Mouse (Mus musculus): Measurements from ENCODE around the gene Cfap46. TPM values are rescaled to one million over a fixed set of nuclear protein-coding genes. Genes with fewer than 3 reads are reported as not detected.

The Cfap46 gene
- polyA plus RNA-seq, 1 experiment from 2014 or later: 4.7 TPM

DNA sequence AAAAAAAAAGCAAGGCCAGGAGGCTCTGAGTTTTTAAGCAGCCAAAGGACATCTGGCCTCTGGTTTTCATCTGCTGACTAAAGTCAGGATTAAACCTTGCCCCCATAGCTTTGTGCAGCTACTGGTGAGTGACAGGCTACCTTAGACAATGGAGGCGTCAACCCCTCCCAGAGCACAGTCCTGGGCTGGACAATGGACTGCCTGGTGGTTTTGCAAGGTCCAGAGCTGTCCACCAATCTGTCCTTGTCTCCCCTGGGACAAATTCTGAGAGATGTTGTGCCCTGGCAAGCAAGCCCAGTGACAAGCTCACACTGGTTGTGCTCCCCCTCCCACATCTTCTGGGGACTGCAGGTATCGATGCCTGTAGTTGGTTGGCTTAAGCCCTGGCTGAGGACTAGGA is 132.1 kb downstream of the Cfap46 start:
- H3K9ac ChIP-seq (ENCODE audit: low read depth, low read length): no peak overlapping the region
- ATAC-seq: no peak
- WGBS: 28% methylated on average over 2 of the region's 2 CpGs
- peaks cover 34% of the 10 kb centered on the region for H3K27me3 ChIP-seq (ENCODE audit: control insufficient read depth, insufficient read depth, low read depth, low read length)
- H3K36me3 ChIP-seq (ENCODE audit: control insufficient read depth, insufficient read depth, low read length): no peaks in the 10 kb centered on the region
- no peaks in the 10 kb centered on the region for H3K9me3 ChIP-seq (replicated peaks; ENCODE audit: control insufficient read depth, low read length, poor library complexity, severe bottlenecking)
- no peak overlapping the region for H3K4me2 ChIP-seq (ENCODE audit: low read length)
- H3K4me1 ChIP-seq (ENCODE audit: control insufficient read depth, insufficient read depth, low read length): no peaks in the 10 kb centered on the region
- H3K4me3 ChIP-seq (ENCODE audit: low read depth, low read length): no peak overlapping the region
- H3K27ac ChIP-seq (ENCODE audit: low read length): no peak overlapping the region

Other genes starting within 250 kb of the Cfap46 start
- 2.5 and 4.5 TPM in 2 replicates for gene Nkx6-2, start 101.0 kb downstream of the Cfap46 start, polyA plus RNA-seq (2015; fragmentation: Nextera tagmentation; extraction: Ambion mirVana)
- 31.5 and 34.1 TPM in 2 replicates for gene Adgra1, start 150.4 kb upstream of the Cfap46 start, polyA plus RNA-seq (2015; fragmentation: Nextera tagmentation; extraction: Ambion mirVana)
- gene Kndc1, start 210.9 kb upstream of the Cfap46 start, polyA plus RNA-seq (2015; fragmentation: Nextera tagmentation; extraction: Ambion mirVana): 22.5 and 23.6 TPM in 2 replicates